Mouse (Mus musculus): ENCODE data around the gene Fnbp1l. TPM values are rescaled to one million over a fixed set of nuclear protein-coding genes. Genes with fewer than 3 reads are reported as not detected.

Gene Fnbp1l
- polyA plus RNA-seq, 1 experiment from 2014 or later: 46.4 TPM

DNA sequence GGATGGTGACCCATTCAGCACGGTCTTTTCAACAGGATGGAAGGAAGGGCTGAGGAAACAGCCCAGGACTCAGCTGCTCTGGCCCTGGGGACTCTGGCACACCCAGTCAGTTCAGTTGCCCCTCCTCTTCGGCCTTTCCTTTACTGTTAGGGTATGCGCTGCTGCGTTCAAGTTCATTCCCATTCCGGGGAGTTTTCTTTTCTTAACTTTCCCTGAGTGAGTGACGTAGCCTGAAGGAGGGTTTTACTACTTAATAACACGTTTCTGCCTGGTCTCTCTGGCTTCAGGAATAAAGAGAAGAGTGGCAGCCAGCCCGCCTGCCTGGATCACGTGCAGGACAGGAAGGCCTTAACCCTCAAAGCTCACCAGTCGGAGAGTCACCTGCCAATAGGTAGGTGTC, 108.6 kb downstream of the Fnbp1l start:
- 0 out of 2 replicates have a peak, but pooled peaks cover 2% of the 10 kb centered on the region for H3K36me3 ChIP-seq (ENCODE audit: control insufficient read depth, insufficient read depth, low read length)
- no peak for ATAC-seq (ENCODE audit: low read depth)
- no peak overlapping the region for H3K27ac ChIP-seq (ENCODE audit: low read length)
- no peaks in the 10 kb centered on the region for H3K9me3 ChIP-seq (ENCODE audit: control insufficient read depth, low read length)
- WGBS: 66% methylated on average over 10 of the region's 10 CpGs
- H3K4me3 ChIP-seq (ENCODE audit: low read length): no peak overlapping the region
- no peak overlapping the region for H3K9ac ChIP-seq (ENCODE audit: low read length)
- H3K4me1 ChIP-seq (replicated peaks; ENCODE audit: control insufficient read depth, insufficient read depth, low read length): peaks cover 8% of the 10 kb centered on the region
- no peaks in the 10 kb centered on the region for H3K27me3 ChIP-seq (ENCODE audit: control insufficient read depth, insufficient read depth, low read depth, low read length)
- H3K4me2 ChIP-seq (ENCODE audit: low read depth, low read length): no peak overlapping the region

DNA sequence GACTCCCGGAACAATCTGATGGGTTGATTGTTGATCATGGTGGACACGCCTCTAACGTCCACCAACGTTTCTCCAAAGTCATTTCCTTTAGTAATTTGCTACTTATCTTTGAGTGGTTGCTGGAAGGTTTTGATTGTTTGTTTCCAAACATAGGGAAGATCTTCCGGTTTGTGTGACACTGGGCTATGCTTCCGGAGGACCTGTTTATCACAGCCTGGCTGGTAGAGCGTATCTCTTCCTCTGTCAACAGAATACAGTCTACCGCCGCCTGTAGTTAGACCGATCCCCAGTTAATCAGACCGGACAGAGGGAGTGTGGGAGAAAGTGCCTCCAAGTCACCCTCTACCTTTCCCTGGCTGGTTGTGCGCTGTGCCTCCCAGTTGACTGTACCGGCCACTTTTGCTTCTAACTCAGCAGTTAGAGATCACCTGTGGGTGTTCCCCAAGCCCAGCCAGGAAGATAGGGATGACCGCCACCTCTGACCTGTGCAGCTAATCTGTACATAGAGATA, 109.2 kb downstream of the Fnbp1l start:
- H3K4me1 ChIP-seq (replicated peaks; ENCODE audit: control insufficient read depth, insufficient read depth, low read length): peaks cover 8% of the 10 kb centered on the region
- ATAC-seq (ENCODE audit: low read depth): no peak
- 61% methylated on average over 14 of the region's 14 CpGs for WGBS
- no peaks in the 10 kb centered on the region for H3K27me3 ChIP-seq (ENCODE audit: control insufficient read depth, insufficient read depth, low read depth, low read length)
- no peak overlapping the region for H3K9ac ChIP-seq (ENCODE audit: low read length)
- H3K36me3 ChIP-seq (ENCODE audit: control insufficient read depth, insufficient read depth, low read length): 0 out of 2 replicates have a peak, but pooled peaks cover 2% of the 10 kb centered on the region
- H3K4me3 ChIP-seq (ENCODE audit: low read length): no peak overlapping the region
- H3K27ac ChIP-seq (ENCODE audit: low read length): peak overlapping the region; percentile 43
- no peaks in the 10 kb centered on the region for H3K9me3 ChIP-seq (ENCODE audit: control insufficient read depth, low read length)
- H3K4me2 ChIP-seq (ENCODE audit: low read depth, low read length): no peak overlapping the region

DNA sequence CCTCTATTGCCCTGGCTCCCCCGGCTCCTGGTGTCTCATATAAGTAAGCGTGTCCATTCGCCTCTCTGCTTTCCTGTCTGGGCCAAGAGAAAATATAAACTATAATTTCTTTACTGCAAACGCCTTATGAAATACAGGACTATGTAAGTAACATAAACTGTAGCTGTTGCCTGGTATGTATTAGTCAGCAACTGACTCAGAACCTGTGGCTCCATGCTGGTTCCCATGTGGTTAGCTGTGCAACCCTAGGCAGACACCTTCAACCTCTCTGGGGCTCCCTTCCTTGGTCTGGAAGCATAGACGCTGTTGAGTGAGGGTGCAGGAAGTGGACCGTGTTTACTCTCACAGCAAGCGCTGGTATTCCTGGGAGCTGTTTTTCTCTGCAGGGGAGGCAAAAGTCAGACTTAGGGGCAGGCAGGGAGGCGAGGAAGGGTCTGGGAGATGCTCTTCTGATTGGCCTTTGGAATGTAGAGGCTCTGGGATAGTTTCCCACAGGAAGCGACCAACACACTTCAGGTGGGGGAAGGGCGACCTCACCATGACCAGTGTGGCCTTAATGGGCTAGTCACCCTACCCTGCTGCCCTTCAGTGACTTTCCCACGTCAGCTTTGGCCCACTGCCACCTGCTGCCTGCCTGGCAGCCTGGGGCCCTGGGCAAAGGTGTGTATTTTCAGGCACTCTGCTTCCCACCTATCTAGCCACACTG, 109.8 kb downstream of the Fnbp1l start:
- H3K4me2 ChIP-seq (ENCODE audit: low read depth, low read length): no peak overlapping the region
- no peak overlapping the region for H3K4me3 ChIP-seq (ENCODE audit: low read length)
- H3K27ac ChIP-seq (ENCODE audit: low read length): peak overlapping the region; percentile 43
- peaks cover 8% of the 10 kb centered on the region for H3K4me1 ChIP-seq (replicated peaks; ENCODE audit: control insufficient read depth, insufficient read depth, low read length)
- H3K9me3 ChIP-seq (ENCODE audit: control insufficient read depth, low read length): no peaks in the 10 kb centered on the region
- H3K36me3 ChIP-seq (ENCODE audit: control insufficient read depth, insufficient read depth, low read length): 0 out of 2 replicates have a peak, but pooled peaks cover 2% of the 10 kb centered on the region
- no peak overlapping the region for H3K9ac ChIP-seq (ENCODE audit: low read length)
- peak; percentile 16; the same call in 1 of the 2 replicates for ATAC-seq (ENCODE audit: low read depth)
- WGBS: 51% methylated on average over 11 of the region's 11 CpGs
- no peaks in the 10 kb centered on the region for H3K27me3 ChIP-seq (ENCODE audit: control insufficient read depth, insufficient read depth, low read depth, low read length)

DNA sequence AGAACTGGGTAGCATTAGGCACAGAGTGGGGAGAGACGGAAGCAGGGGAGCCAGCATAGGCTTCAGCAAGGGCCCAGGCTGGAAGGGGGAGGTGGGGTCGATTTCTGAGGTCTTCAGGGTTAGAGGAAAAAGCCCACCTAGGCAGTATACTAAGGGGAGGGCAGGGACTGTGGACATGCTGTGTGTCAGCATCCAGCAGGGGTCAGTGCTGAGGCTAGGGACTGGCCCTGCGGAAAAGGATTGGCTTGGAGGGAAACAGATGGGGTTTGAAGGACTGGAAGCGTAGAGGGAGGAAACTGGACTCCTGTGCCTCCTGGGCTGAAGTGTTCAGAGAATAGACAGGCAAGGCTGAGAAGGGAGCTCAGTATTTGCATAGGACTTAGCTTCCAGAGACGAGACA, 110.4 kb downstream of the Fnbp1l start:
- Histone ChIP-seq H3K4me2 (ENCODE audit: low read depth, low read length) (no peak overlapping the region), H3K36me3 (ENCODE audit: control insufficient read depth, insufficient read depth, low read length) (0 out of 2 replicates have a peak, but pooled peaks cover 2% of the 10 kb centered on the region), H3K4me3 (ENCODE audit: low read length) (no peak overlapping the region), H3K4me1 (replicated peaks; ENCODE audit: control insufficient read depth, insufficient read depth, low read length) (peaks cover 8% of the 10 kb centered on the region), H3K27me3 (ENCODE audit: control insufficient read depth, insufficient read depth, low read depth, low read length) (no peaks in the 10 kb centered on the region), H3K27ac (ENCODE audit: low read length) (peak overlapping the region; percentile 43; the same call in 1 of the 2 replicates), H3K9ac (ENCODE audit: low read length) (no peak overlapping the region), H3K9me3 (ENCODE audit: control insufficient read depth, low read length) (no peaks in the 10 kb centered on the region)
- WGBS: 31% methylated on average over 5 of the region's 5 CpGs
- ATAC-seq (ENCODE audit: low read depth): peak; percentile 68

DNA sequence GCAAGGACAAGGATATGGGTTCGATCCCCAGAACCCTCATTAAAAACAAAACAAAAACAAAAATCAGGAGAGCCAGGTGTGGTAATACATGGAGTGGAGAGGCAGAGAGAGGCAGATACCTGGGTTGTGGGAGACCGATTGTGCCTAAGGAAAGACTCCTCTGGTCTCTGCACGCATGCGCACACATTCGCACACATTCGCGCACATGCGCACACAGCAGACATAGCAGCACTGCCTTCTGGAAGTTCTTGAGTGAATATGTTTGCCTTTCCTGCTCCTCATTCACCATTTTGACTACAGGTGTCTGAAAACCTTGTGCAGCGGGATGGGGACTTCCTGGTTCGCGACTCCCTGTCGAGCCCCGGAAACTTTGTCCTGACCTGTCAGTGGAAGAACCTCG, 111.7 kb downstream of the Fnbp1l start:
- H3K9me3 ChIP-seq (ENCODE audit: control insufficient read depth, low read length): no peaks in the 10 kb centered on the region
- no peak overlapping the region for H3K27ac ChIP-seq (ENCODE audit: low read length)
- ATAC-seq (ENCODE audit: low read depth): no peak
- peaks cover 8% of the 10 kb centered on the region for H3K4me1 ChIP-seq (replicated peaks; ENCODE audit: control insufficient read depth, insufficient read depth, low read length)
- H3K9ac ChIP-seq (ENCODE audit: low read length): no peak overlapping the region
- 93% methylated on average over 14 of the region's 14 CpGs for WGBS
- H3K4me3 ChIP-seq (ENCODE audit: low read length): no peak overlapping the region
- no peaks in the 10 kb centered on the region for H3K27me3 ChIP-seq (ENCODE audit: control insufficient read depth, insufficient read depth, low read depth, low read length)
- H3K4me2 ChIP-seq (ENCODE audit: low read depth, low read length): no peak overlapping the region
- H3K36me3 ChIP-seq (ENCODE audit: control insufficient read depth, insufficient read depth, low read length): 0 out of 2 replicates have a peak, but pooled peaks cover 2% of the 10 kb centered on the region

DNA sequence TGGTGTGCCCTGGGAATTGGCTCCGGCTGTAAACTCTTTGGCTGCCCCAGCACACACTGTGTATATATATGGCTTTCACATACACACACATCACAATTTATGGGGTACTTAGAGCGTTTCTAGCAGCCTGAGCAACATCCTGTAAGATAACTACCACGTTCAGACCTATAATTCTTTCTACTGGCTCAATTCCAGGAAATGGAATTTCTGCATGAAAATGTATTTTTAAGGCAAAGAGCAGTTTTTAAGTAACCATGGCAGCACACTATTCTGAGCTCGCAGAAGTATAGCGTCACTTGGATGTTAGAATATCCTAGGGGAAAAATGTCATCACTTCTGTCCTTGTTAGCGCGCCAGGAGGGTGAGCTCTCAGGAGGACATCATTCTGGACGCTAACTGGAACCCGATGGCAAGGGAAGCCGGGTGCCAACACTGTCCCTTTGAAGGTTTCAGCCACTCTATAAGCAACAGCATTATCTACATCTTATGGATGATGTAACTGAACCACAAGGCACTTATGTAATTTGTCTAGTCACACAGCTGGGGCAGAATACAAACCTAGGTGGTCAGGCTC, 113.1 kb downstream of the Fnbp1l start:
- H3K4me1 ChIP-seq (replicated peaks; ENCODE audit: control insufficient read depth, insufficient read depth, low read length): peaks cover 8% of the 10 kb centered on the region
- H3K27me3 ChIP-seq (ENCODE audit: control insufficient read depth, insufficient read depth, low read depth, low read length): no peaks in the 10 kb centered on the region
- peak; percentile 36; the same call in 1 of the 2 replicates for ATAC-seq (ENCODE audit: low read depth)
- WGBS: 45% methylated on average over 10 of the region's 10 CpGs
- no peaks in the 10 kb centered on the region for H3K9me3 ChIP-seq (ENCODE audit: control insufficient read depth, low read length)
- no peak overlapping the region for H3K27ac ChIP-seq (ENCODE audit: low read length)
- no peak overlapping the region for H3K4me2 ChIP-seq (ENCODE audit: low read depth, low read length)
- no peaks in the 10 kb centered on the region for H3K36me3 ChIP-seq (ENCODE audit: control insufficient read depth, insufficient read depth, low read length)
- H3K9ac ChIP-seq (ENCODE audit: low read length): no peak overlapping the region
- H3K4me3 ChIP-seq (ENCODE audit: low read length): no peak overlapping the region

DNA sequence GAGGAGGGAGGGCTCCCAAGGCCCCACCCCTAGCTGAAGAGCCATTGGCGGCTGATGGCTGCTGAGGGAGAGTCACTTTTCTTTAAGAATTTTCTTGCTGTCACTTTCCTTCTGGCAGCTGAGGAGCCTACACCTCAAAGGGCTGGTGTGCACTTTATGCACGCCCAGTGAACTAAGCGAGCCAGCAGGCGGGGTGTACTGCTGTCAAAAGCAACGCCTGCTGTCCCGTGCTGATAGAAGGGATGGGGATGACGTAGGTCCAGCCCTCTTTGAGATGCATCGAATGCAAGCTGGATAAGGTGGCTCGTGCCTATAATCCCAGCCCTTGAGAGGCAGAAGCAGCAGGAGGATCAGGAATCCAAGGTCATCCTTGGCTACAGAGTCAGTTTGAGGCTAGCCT, 118.6 kb downstream of the Fnbp1l start:
- no peaks in the 10 kb centered on the region for H3K36me3 ChIP-seq (ENCODE audit: control insufficient read depth, insufficient read depth, low read length)
- no peak overlapping the region for H3K27ac ChIP-seq (ENCODE audit: low read length)
- no peak overlapping the region for H3K4me2 ChIP-seq (ENCODE audit: low read depth, low read length)
- no peak overlapping the region for H3K9ac ChIP-seq (ENCODE audit: low read length)
- H3K9me3 ChIP-seq (ENCODE audit: control insufficient read depth, low read length): no peaks in the 10 kb centered on the region
- H3K27me3 ChIP-seq (ENCODE audit: control insufficient read depth, insufficient read depth, low read depth, low read length): no peaks in the 10 kb centered on the region
- H3K4me1 ChIP-seq (replicated peaks; ENCODE audit: control insufficient read depth, insufficient read depth, low read length): no peaks in the 10 kb centered on the region; the same call in 1 of the 2 replicates
- WGBS: 71% methylated on average over 9 of the region's 9 CpGs
- no peak overlapping the region for H3K4me3 ChIP-seq (ENCODE audit: low read length)
- ATAC-seq (ENCODE audit: low read depth): no peak

DNA sequence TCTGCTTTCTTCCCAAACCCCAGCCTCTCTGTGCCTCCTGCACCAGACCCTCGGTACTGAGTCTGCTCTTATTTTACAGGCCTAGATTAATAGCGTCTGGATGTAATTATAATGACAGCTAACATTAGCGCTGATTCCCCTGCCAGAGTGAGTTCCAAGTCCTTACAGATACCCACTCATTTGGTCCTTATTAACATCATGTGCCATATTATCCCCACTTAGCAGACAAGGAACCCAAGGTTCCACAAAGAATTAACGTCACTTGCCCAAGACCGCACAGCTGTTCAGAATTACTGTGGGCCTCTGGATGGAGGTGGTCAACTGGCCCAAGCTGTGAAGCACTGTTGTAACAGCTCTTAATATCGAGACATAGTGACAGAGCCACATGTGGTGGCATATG, 119.9 kb downstream of the Fnbp1l start:
- ATAC-seq (ENCODE audit: low read depth): no peak
- Histone ChIP-seq H3K36me3 (ENCODE audit: control insufficient read depth, insufficient read depth, low read length) (no peaks in the 10 kb centered on the region), H3K4me3 (ENCODE audit: low read length) (no peak overlapping the region), H3K9ac (ENCODE audit: low read length) (no peak overlapping the region), H3K9me3 (ENCODE audit: control insufficient read depth, low read length) (no peaks in the 10 kb centered on the region), H3K27me3 (ENCODE audit: control insufficient read depth, insufficient read depth, low read depth, low read length) (no peaks in the 10 kb centered on the region), H3K27ac (ENCODE audit: low read length) (no peak overlapping the region), H3K4me1 (replicated peaks; ENCODE audit: control insufficient read depth, insufficient read depth, low read length) (no peaks in the 10 kb centered on the region; the same call in 1 of the 2 replicates), H3K4me2 (ENCODE audit: low read depth, low read length) (no peak overlapping the region)
- WGBS: 78% methylated on average over 6 of the region's 6 CpGs

DNA sequence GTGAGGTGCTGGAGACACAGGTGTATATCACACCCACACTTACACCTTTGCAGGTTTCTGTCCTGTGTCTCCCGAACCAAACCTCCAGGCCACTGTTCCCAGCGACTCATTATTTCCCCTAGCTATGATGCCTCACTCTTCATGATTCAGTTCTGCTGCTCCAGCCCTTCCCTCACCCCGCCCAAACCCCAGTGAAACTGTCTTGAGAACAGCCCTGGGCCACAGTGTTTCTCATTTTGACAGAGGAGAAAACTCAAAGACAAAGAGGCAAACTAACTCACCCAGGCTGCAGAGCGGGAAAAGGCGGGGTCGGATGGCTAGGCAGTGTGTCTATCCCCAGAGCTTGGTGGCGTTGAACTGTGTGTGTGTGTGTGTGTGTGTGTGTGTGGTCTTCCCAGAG, 121.0 kb downstream of the Fnbp1l start:
- H3K4me2 ChIP-seq (ENCODE audit: low read depth, low read length): no peak overlapping the region
- ATAC-seq (ENCODE audit: low read depth): no peak
- H3K36me3 ChIP-seq (ENCODE audit: control insufficient read depth, insufficient read depth, low read length): no peaks in the 10 kb centered on the region
- no peak overlapping the region for H3K27ac ChIP-seq (ENCODE audit: low read length)
- no peaks in the 10 kb centered on the region; the same call in 1 of the 2 replicates for H3K4me1 ChIP-seq (replicated peaks; ENCODE audit: control insufficient read depth, insufficient read depth, low read length)
- H3K4me3 ChIP-seq (ENCODE audit: low read length): no peak overlapping the region
- 85% methylated on average over 7 of the region's 7 CpGs for WGBS
- no peaks in the 10 kb centered on the region for H3K27me3 ChIP-seq (ENCODE audit: control insufficient read depth, insufficient read depth, low read depth, low read length)
- no peaks in the 10 kb centered on the region for H3K9me3 ChIP-seq (ENCODE audit: control insufficient read depth, low read length)
- no peak overlapping the region for H3K9ac ChIP-seq (ENCODE audit: low read length)

Data from lung, embryonic 16.5 days (tissue).